Mouse (Mus musculus) left cerebral cortex, postnatal 25 days (tissue): Measurements from ENCODE around the gene Spesp1. TPM values are rescaled to one million over a fixed set of nuclear protein-coding genes. Genes with fewer than 3 reads are reported as not detected.

ENCODE experiments used
- DNase-seq, 2 experiments: peaks; one replicate each; pipeline ENCODE4 v3.0.0; 2022; ENCODE audit warnings: low spot score in 2 of 2, mixed read lengths in 1 of 2
- intact Hi-C: fragments of 180-260 bp; cut with DNase I; formaldehyde crosslinking; loops from one replicate; pipeline ENCODE4 v1.15.1; 2025
- microRNA-seq, 2 experiments: library from miRNA; unstranded; fragments of <30 nt; microRNA quantifications; one replicate each; pipeline ENCODE4 v1.2.0; 2022
- total RNA-seq, 2 experiments: library from RNA; stranded (reverse); gene quantifications; 2 replicates each; pipeline ENCODE4 v1.2.3; 2021

The Spesp1 gene
- total RNA-seq, 2 experiments from 2014 or later, result not detected

DNA sequence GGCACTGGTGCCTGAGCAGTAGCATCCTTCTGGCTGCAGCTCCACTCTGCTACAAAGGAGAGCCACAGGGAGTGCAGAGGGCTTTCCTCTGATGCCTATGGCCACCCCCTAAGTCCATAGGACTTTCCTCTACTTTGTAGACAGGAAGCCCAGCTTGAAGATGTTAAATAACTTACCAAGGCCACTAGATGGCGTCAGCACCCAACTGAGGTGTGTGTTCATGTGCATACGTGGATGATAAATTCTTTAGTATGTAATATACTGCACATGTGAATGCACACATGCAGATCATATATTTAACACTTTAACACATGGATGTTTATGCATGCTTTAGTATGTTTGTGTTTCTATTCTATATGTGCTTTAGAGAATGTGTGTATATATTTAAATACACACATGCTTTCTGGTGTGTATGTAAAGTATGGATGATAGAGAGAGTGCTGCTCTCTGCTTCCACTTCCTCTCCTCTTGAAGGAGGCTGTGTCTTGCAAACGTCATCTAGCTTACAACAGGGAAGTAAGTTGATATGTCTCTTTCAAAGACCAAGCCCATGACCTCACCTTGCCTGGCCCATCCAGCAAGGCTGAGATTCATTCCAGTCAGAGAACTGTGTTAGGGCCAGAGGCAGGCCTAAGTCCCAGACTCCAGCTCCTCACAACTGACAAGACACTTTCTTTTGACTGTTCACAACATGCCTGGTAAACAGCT lies 28.1 kb downstream of the Spesp1 start:
- peak in 1 of 2 experiments; percentile 48 for DNase-seq
- intact Hi-C loops, result no loop called here

DNA sequence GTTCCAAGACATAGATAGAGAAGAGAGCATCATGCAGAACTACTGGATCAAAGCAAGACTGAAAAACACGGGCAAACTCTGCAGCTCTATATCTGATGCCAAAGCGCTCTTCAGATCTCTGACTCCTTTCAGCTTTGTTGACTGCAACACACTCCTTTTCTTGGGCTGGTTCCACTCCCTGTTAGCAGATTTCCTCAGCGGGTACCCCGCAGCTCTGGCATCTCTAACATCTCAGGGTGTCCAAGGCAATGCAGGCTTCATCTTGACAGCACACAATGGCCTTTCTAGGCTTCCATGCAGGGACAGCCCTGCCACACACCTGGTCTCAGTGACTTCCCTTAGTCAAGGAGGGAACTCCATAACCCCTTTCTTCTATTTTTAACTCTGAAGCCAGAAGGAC lies 31.7 kb downstream of the Spesp1 start:
- DNase-seq, result peak in 1 of 2 experiments; percentile 32
- intact Hi-C loops, result no loop called here

DNA sequence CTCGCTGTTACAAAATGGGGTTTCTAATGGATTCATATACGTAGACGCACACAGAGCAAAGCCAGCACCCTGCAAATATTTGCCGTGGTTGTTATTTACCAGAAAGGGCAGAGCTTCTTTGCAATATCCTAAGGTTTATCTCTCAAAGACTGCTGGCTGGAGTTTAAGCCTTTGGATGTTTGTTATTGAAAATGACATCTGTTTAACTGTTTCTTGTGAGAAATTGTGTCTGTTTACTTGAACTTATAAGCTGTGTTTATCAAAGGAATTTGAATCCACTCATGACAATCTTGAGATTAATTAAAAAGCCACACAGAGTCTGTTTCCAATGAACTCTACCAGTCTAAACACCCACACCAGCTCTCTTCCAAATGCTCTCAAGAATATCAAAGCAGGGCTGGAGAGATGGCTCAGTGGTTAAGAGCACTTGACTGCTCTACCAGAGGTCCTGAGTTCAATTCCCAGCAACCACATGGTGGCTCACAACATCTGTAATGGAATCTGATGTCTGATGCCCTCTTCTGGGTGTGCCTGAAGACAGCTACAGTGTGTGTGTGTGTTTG lies 35.5 kb downstream of the Spesp1 start:
- intact Hi-C loops, result no loop called here
- DNase-seq, result no peak

- intact Hi-C loops, result loop anchor here (2.0 kb wide), 2 partner anchors 281 to 297 kb away; no protein-coding TSS in a partner anchor
- no peak for DNase-seq
Measured at GRCm38 (mm10) chr9:62245612-62246379, 36.2 kb downstream of the Spesp1 start.

GRCm38 (mm10) chr9:62244612-62245010 lies 37.4 kb downstream of the Spesp1 start:
- intact Hi-C loops, result loop anchor here (1.0 to 5.0 kb wide), 4 partner anchors 122 to 296 kb away; partner anchors contain the start of gene Glce
- DNase-seq, result no peak

- intact Hi-C loops, result loop anchor here (1.0 to 5.0 kb wide), 4 partner anchors 122 to 295 kb away; partner anchors contain the start of gene Glce
- peak; percentile 78 to 79 for DNase-seq
Measured at GRCm38 (mm10) chr9:62243991-62244611, 37.9 kb downstream of the Spesp1 start.

DNA sequence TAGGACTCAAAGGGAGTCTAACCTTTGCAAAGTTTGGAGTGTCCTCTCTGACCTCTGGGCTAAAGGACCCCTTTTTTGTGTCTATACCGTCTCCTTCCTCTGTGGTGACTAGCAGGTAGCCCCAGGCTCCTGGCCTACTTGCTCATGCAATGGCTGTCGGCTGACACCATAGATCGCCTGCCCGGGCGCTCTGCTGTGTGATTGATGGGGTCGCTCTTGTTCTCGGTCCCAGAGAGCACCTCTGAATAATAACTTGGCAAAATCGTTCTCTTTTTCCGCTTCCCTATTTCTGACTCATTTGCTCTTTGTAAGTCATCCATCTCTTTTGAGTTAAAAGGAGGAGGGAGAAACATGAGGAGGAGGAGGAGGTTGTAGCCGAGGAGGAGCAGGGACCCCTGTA lies 42.0 kb downstream of the Spesp1 start:
- intact Hi-C loops, result loop anchor here (5.0 kb wide), 1 partner anchor 118 kb away; the partner anchor contains the start of gene Glce
- DNase-seq, result no peak

GRCm38 (mm10) chr9:62237381-62237980 lies 44.5 kb downstream of the Spesp1 start:
- no peak for DNase-seq
- intact Hi-C loops, result loop anchor here (5.0 kb wide), 1 partner anchor 100 kb away; no protein-coding TSS in a partner anchor

DNA sequence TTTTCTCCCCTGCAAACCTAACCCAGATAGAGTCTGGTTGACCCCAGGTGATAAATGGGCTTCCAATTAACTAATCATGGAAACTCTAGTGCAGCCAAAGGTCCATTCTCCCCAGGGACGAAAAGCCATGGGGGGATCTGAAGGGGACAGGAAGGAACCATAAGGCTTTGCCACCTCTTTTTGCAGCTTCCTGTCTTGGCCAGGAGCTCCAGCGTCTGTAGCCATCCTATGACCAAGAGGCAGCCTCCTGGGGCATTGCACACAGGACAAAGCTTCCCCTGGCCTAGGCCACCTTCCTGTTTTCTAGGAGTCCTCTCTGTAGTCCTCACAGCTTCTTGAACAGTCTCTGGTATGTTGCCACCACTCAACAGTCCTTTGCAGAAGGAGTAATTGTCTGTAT lies 46.5 kb downstream of the Spesp1 start:
- intact Hi-C loops, result loop anchor here (5.0 kb wide), 1 partner anchor 98 kb away; no protein-coding TSS in a partner anchor
- no peak for DNase-seq

DNA sequence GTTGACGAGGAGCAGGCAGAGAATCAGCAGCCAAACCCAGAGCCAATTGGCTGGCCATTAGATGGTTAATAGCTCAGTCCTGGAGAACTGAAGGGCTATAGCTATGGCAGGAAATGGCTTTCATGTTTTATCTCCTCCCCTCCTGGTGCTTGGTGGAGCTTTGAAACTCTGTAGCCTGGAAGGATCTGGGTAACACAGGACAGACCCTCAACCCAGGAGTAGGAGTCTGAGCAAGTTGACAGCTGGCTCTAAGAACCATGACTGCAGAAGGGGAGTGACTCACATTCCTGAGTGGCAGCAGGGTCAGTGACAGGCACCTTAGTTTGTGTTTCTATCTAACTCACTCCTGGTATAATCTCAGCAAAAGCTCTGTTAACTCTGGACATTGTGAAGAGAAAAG lies 49.4 kb downstream of the Spesp1 start:
- no peak for DNase-seq
- intact Hi-C loops, result no loop called here

DNA sequence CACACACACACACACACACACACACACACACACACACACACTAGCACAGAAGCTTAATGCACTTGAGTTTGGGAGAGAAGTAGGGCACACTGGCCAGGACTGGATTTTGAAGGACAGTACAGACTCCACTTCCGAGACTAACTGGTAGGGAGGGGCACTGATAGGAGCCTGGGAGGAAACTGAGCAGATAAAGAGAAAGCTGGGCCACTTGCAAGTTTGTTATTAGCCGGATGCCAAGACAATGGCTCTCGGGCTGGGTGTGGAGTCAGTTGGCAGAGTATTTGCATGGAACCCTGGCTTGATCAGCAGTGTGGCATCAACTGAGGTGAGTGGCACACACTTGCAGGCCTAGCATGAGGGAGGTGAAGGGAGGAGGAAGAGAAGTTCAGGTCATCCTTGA lies 51.0 kb downstream of the Spesp1 start:
- no peak for DNase-seq
- intact Hi-C loops, result no loop called here

- DNase-seq, result peak; percentile 56 to 82
- intact Hi-C loops, result loop anchor here (1.0 kb wide), 1 partner anchor 8 kb away; no protein-coding TSS in a partner anchor
Measured at GRCm38 (mm10) chr9:62229985-62230384, 52.0 kb downstream of the Spesp1 start.

DNA sequence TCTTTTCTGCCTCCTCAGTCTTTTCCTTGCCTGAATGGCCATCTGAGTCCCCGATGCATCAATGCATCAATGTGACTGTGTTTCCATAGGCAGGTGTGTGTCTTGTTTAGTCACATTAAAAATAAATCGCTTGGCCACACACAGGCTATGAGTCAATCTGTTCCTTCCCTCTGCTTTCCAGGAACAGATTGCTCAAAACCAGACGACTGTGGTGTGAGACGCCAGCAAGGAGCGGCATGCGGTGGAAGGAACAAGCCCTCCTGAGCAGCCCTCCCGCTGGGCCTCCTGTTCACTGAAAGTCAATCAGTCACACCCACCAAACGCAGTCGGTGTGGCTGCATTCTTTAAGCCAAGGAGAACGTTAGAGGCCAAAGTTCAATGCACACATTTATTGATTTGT lies 59.5 kb downstream of the Spesp1 start:
- intact Hi-C loops, result loop anchor here (1.0 to 5.0 kb wide), 3 partner anchors 8 to 90 kb away; no protein-coding TSS in a partner anchor
- peak; percentile 54 to 81 for DNase-seq

GRCm38 (mm10) chr9:62222029-62222428 lies 60.0 kb downstream of the Spesp1 start:
- intact Hi-C loops, result loop anchor here (1.0 to 5.0 kb wide), 3 partner anchors 8 to 90 kb away; no protein-coding TSS in a partner anchor

More at GRCm38 (mm10) chr9:62222029-62222428, 60.0 kb downstream of the Spesp1 start:
- DNase-seq, result no peak

Small RNA genes within 50 kb of the gene (microRNA-seq; reads per million reads assigned to microRNA genes)
- 0 reads per million in 2 experiments for gene Gm25603

Other genes with a start within 250 kb of the Spesp1 start
- 10 to 100 TPM; 31.8 to 32.5 TPM for gene Glce, start 159.6 kb downstream of the Spesp1 start, total RNA-seq
- 100 to 1,000 TPM; 270 to 271 TPM for gene Anp32a, start 59.1 kb upstream of the Spesp1 start, total RNA-seq